Mouse (Mus musculus) neural tube, embryonic 12.5 days (tissue): ENCODE measurements around the gene Tnfaip6. TPM values are rescaled to one million over a fixed set of nuclear protein-coding genes. Genes with fewer than 3 reads are reported as not detected.
"Not testable (repeated sequence)": the region's sequence is repeated elsewhere in the genome, so short reads cannot be mapped to it uniquely, and the experiment has no call there.

Experiments used
- ATAC-seq: fragments of 200-750 bp; cut with Nextera tagmentation; 2 replicates; pipeline ENCODE4 v1.8.0; 2017; ENCODE audit warnings: low read depth, mild to moderate bottlenecking, moderate TSS enrichment, moderate library complexity; ENCODE audit not compliant: low FRiP score
- H3K27ac ChIP-seq: fragments of 300-500 bp; sonication (generic); 2 replicates; pipeline ENCODE4 v1.5.1; 2016
- H3K27me3 ChIP-seq: fragments of 300-500 bp; sonication (generic); replicated peaks from 2 replicates; pipeline ENCODE4 v1.6.1; 2016; ENCODE audit warnings: mild to moderate bottlenecking
- H3K36me3 ChIP-seq: fragments of 300-500 bp; sonication (generic); 2 replicates; pipeline ENCODE4 v1.6.1; 2016; ENCODE audit warnings: mild to moderate bottlenecking
- H3K4me1 ChIP-seq: fragments of 300-500 bp; sonication (generic); 2 replicates; pipeline ENCODE4 v1.6.1; 2016
- H3K4me2 ChIP-seq: fragments of 300-500 bp; sonication (generic); replicated peaks from 2 replicates; pipeline ENCODE4 v1.6.1; 2016; ENCODE audit warnings: mild to moderate bottlenecking
- H3K4me3 ChIP-seq: fragments of 300-500 bp; sonication (generic); 2 replicates; pipeline ENCODE4 v1.5.1; 2016
- H3K9ac ChIP-seq: fragments of 300-500 bp; sonication (generic); 2 replicates; pipeline ENCODE4 v1.6.1; 2016; ENCODE audit warnings: mild to moderate bottlenecking
- H3K9me3 ChIP-seq: fragments of 300-500 bp; sonication (generic); 2 replicates; pipeline ENCODE4 v1.6.1; 2016; ENCODE audit warnings: mild to moderate bottlenecking
- WGBS: fragments of 180-500 bp; shearing (Covaris S2); methylation state at CpG from one replicate; pipeline ENCODE4 v1.1.7; 2016; 5-methylcytosine and 5-hydroxymethylcytosine counted together
- polyA plus RNA-seq: library from polyadenylated mRNA; unstranded; fragments of >200 nt; fragmentation: Nextera tagmentation; extraction: Ambion mirVana; gene quantifications from 2 replicates; pipeline ENCODE4 v1.2.1, GENCODE M21; 2016

The Tnfaip6 gene
- 18.1 and 18.2 TPM in 2 replicates for polyA plus RNA-seq

- peak within 1 kb of the TSS; percentile 43 for H3K4me3 ChIP-seq
- ATAC-seq: 0 out of 2 replicates have a peak, but pooled peaks have one; percentile 42
- no peaks in the 10 kb centered on the region for H3K36me3 ChIP-seq
- no peak within 1 kb of the TSS for H3K27ac ChIP-seq
- H3K9me3 ChIP-seq: no peaks in the 10 kb centered on the region
- H3K4me1 ChIP-seq: peaks cover 8% of the 10 kb centered on the region
- peak within 1 kb of the TSS; percentile 68 for H3K4me2 ChIP-seq
- peak within 1 kb of the TSS; percentile 38; the same call in 1 of the 2 replicates for H3K9ac ChIP-seq
- H3K27me3 ChIP-seq: no peaks in the 10 kb centered on the region
- under 1% methylated on average over 17 of the region's 17 CpGs for WGBS
Observed at GRCm38 (mm10) chr2:52037882-52038281, at the start of gene Tnfaip6. TSS of gene Tnfaip6 (plus strand) at chr2:52038009.

GRCm38 (mm10) chr2:51989559-51989958 lies 48.2 kb upstream of the Tnfaip6 start:
- no peak overlapping the region for H3K9ac ChIP-seq
- WGBS: 77% methylated on average over 2 of the region's 2 CpGs
- no peaks in the 10 kb centered on the region for H3K9me3 ChIP-seq
- H3K36me3 ChIP-seq: no peaks in the 10 kb centered on the region
- H3K4me2 ChIP-seq: no peak overlapping the region
- H3K4me1 ChIP-seq: no peaks in the 10 kb centered on the region
- H3K27me3 ChIP-seq: no peaks in the 10 kb centered on the region
- ATAC-seq: no peak
- no peak overlapping the region for H3K27ac ChIP-seq
- no peak overlapping the region for H3K4me3 ChIP-seq

- Histone ChIP-seq H3K4me1 (no peaks in the 10 kb centered on the region), H3K4me2 (no peak overlapping the region), H3K9ac (no peak overlapping the region), H3K36me3 (no peaks in the 10 kb centered on the region), H3K4me3 (no peak overlapping the region), H3K9me3 (no peaks in the 10 kb centered on the region), H3K27ac (no peak overlapping the region), H3K27me3 (no peaks in the 10 kb centered on the region)
- WGBS: 91% methylated on average over 6 of the region's 6 CpGs
- no peak for ATAC-seq
Observed at GRCm38 (mm10) chr2:51991447-51991846, 46.4 kb upstream of the Tnfaip6 start.

GRCm38 (mm10) chr2:51999996-52000395 lies 37.8 kb upstream of the Tnfaip6 start:
- Histone ChIP-seq H3K27ac (no peak overlapping the region), H3K4me2 (no peak overlapping the region), H3K4me1 (no peaks in the 10 kb centered on the region), H3K27me3 (no peaks in the 10 kb centered on the region), H3K4me3 (no peak overlapping the region), H3K9ac (no peak overlapping the region), H3K9me3 (no peaks in the 10 kb centered on the region), H3K36me3 (no peaks in the 10 kb centered on the region)
- ATAC-seq: no peak
- WGBS: 64% methylated on average over 7 of the region's 7 CpGs

GRCm38 (mm10) chr2:52001521-52001920 lies 36.3 kb upstream of the Tnfaip6 start:
- 88% methylated on average over 8 of the region's 8 CpGs for WGBS
- Histone ChIP-seq H3K27me3 (no peaks in the 10 kb centered on the region), H3K27ac (no peak overlapping the region), H3K4me1 (no peaks in the 10 kb centered on the region), H3K9ac (no peak overlapping the region), H3K9me3 (no peaks in the 10 kb centered on the region), H3K4me3 (no peak overlapping the region), H3K4me2 (no peak overlapping the region), H3K36me3 (no peaks in the 10 kb centered on the region)
- ATAC-seq: no peak

GRCm38 (mm10) chr2:52002299-52002698 lies 35.5 kb upstream of the Tnfaip6 start:
- H3K36me3 ChIP-seq, H3K9me3 ChIP-seq, H3K27me3 ChIP-seq, H3K27ac ChIP-seq, ATAC-seq, H3K4me1 ChIP-seq, H3K4me3 ChIP-seq, H3K4me2 ChIP-seq, H3K9ac ChIP-seq: not testable (repeated sequence)
- WGBS: 93% methylated on average over 10 of the region's 10 CpGs

GRCm38 (mm10) chr2:52006380-52006779 lies 31.4 kb upstream of the Tnfaip6 start:
- H3K4me2 ChIP-seq: no peak overlapping the region
- no peaks in the 10 kb centered on the region for H3K4me1 ChIP-seq
- H3K27ac ChIP-seq: no peak overlapping the region
- no peak for ATAC-seq
- WGBS: 71% methylated on average over 3 of the region's 3 CpGs
- H3K9me3 ChIP-seq: no peaks in the 10 kb centered on the region
- no peaks in the 10 kb centered on the region for H3K36me3 ChIP-seq
- no peak overlapping the region for H3K9ac ChIP-seq
- H3K4me3 ChIP-seq: no peak overlapping the region
- no peaks in the 10 kb centered on the region for H3K27me3 ChIP-seq

GRCm38 (mm10) chr2:52011820-52012219 lies 26.0 kb upstream of the Tnfaip6 start:
- H3K4me1 ChIP-seq, H3K27me3 ChIP-seq, H3K9me3 ChIP-seq, H3K4me2 ChIP-seq, H3K9ac ChIP-seq, ATAC-seq, H3K27ac ChIP-seq, H3K36me3 ChIP-seq, H3K4me3 ChIP-seq: not testable (repeated sequence)
- 90% methylated on average over 3 of the region's 3 CpGs for WGBS

- Histone ChIP-seq H3K4me3 (no peak overlapping the region), H3K27ac (no peak overlapping the region), H3K4me2 (no peak overlapping the region), H3K27me3 (no peaks in the 10 kb centered on the region), H3K36me3 (no peaks in the 10 kb centered on the region), H3K9me3 (no peaks in the 10 kb centered on the region), H3K9ac (no peak overlapping the region), H3K4me1 (peaks cover 6% of the 10 kb centered on the region; the same call in 1 of the 2 replicates)
- ATAC-seq: no peak
- WGBS: 79% methylated on average over 9 of the region's 9 CpGs
Observed at GRCm38 (mm10) chr2:52013306-52013820, 24.4 kb upstream of the Tnfaip6 start.

GRCm38 (mm10) chr2:52016361-52016760 lies 21.4 kb upstream of the Tnfaip6 start:
- H3K4me3 ChIP-seq: no peak overlapping the region
- no peaks in the 10 kb centered on the region for H3K36me3 ChIP-seq
- WGBS: 38% methylated on average over 7 of the region's 7 CpGs
- H3K27ac ChIP-seq: no peak overlapping the region; the same call in 1 of the 2 replicates
- H3K9ac ChIP-seq: no peak overlapping the region
- no peaks in the 10 kb centered on the region for H3K9me3 ChIP-seq
- peaks cover 6% of the 10 kb centered on the region; the same call in 1 of the 2 replicates for H3K4me1 ChIP-seq
- no peaks in the 10 kb centered on the region for H3K27me3 ChIP-seq
- ATAC-seq: no peak
- H3K4me2 ChIP-seq: peak overlapping the region; percentile 35

- Histone ChIP-seq H3K9ac (no peak overlapping the region), H3K36me3 (no peaks in the 10 kb centered on the region), H3K4me2 (no peak overlapping the region), H3K4me1 (no peaks in the 10 kb centered on the region), H3K27me3 (no peaks in the 10 kb centered on the region), H3K27ac (no peak overlapping the region), H3K9me3 (no peaks in the 10 kb centered on the region; the same call in 1 of the 2 replicates), H3K4me3 (no peak overlapping the region)
- no peak for ATAC-seq
- WGBS: 78% methylated on average over 4 of the region's 4 CpGs
Observed at GRCm38 (mm10) chr2:52027061-52027460, 10.7 kb upstream of the Tnfaip6 start.

GRCm38 (mm10) chr2:52029426-52029825 lies 8.4 kb upstream of the Tnfaip6 start:
- H3K4me2 ChIP-seq: no peak overlapping the region
- H3K4me3 ChIP-seq: no peak overlapping the region
- H3K27me3 ChIP-seq: no peaks in the 10 kb centered on the region
- H3K9ac ChIP-seq: no peak overlapping the region
- H3K27ac ChIP-seq: no peak overlapping the region
- H3K9me3 ChIP-seq: no peaks in the 10 kb centered on the region; the same call in 1 of the 2 replicates
- WGBS: 87% methylated on average over 3 of the region's 3 CpGs
- H3K36me3 ChIP-seq: no peaks in the 10 kb centered on the region
- ATAC-seq: no peak
- no peaks in the 10 kb centered on the region for H3K4me1 ChIP-seq

GRCm38 (mm10) chr2:52031491-52031890 lies 6.3 kb upstream of the Tnfaip6 start:
- Histone ChIP-seq H3K27ac (no peak overlapping the region), H3K27me3 (no peaks in the 10 kb centered on the region), H3K36me3 (no peaks in the 10 kb centered on the region), H3K9ac (no peak overlapping the region), H3K9me3 (no peaks in the 10 kb centered on the region; the same call in 1 of the 2 replicates), H3K4me2 (no peak overlapping the region), H3K4me3 (no peak overlapping the region), H3K4me1 (no peaks in the 10 kb centered on the region)
- 86% methylated on average over 4 of the region's 4 CpGs for WGBS
- ATAC-seq: no peak
